Mouse (Mus musculus) stomach, embryonic 15.5 days (tissue): ENCODE data around the gene Nle1. TPM values are rescaled to one million over a fixed set of nuclear protein-coding genes. Genes with fewer than 3 reads are reported as not detected.

Experiments used
- ATAC-seq: fragments of 200-750 bp; cut with Nextera tagmentation; 2 replicates; pipeline ENCODE4 v1.8.0; 2017; ENCODE audit warnings: low read depth, moderate number of reproducible peaks, moderate TSS enrichment; ENCODE audit not compliant: insufficient read depth, low FRiP score
- H3K27ac ChIP-seq: fragments of 300-500 bp; sonication (generic); 2 replicates; pipeline ENCODE4 v1.5.1; 2015; ENCODE audit warnings: mild to moderate bottlenecking, inconsistent platforms
- H3K27me3 ChIP-seq: fragments of 300-500 bp; sonication (generic); replicated peaks from 2 replicates; pipeline ENCODE4 v1.6.1; 2015; ENCODE audit warnings: inconsistent platforms
- H3K36me3 ChIP-seq: fragments of 300-500 bp; sonication (generic); 2 replicates; pipeline ENCODE4 v1.6.1; 2015; ENCODE audit warnings: inconsistent platforms
- H3K4me1 ChIP-seq: fragments of 300-500 bp; sonication (generic); 2 replicates; pipeline ENCODE4 v1.6.1; 2015; ENCODE audit warnings: inconsistent platforms
- H3K4me2 ChIP-seq: fragments of 300-500 bp; sonication (generic); 2 replicates; pipeline ENCODE4 v1.6.1; 2015; ENCODE audit warnings: mild to moderate bottlenecking, inconsistent platforms
- H3K4me3 ChIP-seq: fragments of 300-500 bp; sonication (generic); replicated peaks from 2 replicates; pipeline ENCODE4 v1.5.1; 2015; ENCODE audit warnings: inconsistent platforms
- H3K9ac ChIP-seq: fragments of 300-500 bp; sonication (generic); 2 replicates; pipeline ENCODE4 v1.6.1; 2015; ENCODE audit warnings: inconsistent platforms
- H3K9me3 ChIP-seq: fragments of 300-500 bp; sonication (generic); 2 replicates; pipeline ENCODE4 v1.6.1; 2016; ENCODE audit warnings: inconsistent platforms
- WGBS: fragments of 180-500 bp; shearing (Covaris S2); methylation state at CpG from one replicate; pipeline ENCODE4 v1.1.7; 2015; 5-methylcytosine and 5-hydroxymethylcytosine counted together
- polyA plus RNA-seq: library from polyadenylated mRNA; unstranded; fragments of >200 nt; fragmentation: Nextera tagmentation; extraction: Ambion mirVana; gene quantifications from 2 replicates; pipeline ENCODE4 v1.2.1, GENCODE M21; 2015

Gene Nle1
- 30.7 and 31.1 TPM in 2 replicates for polyA plus RNA-seq

- peak; percentile 52; the same call in 1 of the 2 replicates for ATAC-seq
- Histone ChIP-seq H3K36me3 (peaks cover 26% of the 10 kb centered on the region), H3K9me3 (no peaks in the 10 kb centered on the region), H3K27ac (no peak within 1 kb of the TSS), H3K27me3 (no peaks in the 10 kb centered on the region), H3K4me3 (peak within 1 kb of the TSS; percentile 85), H3K9ac (peak within 1 kb of the TSS; percentile 71), H3K4me2 (peak within 1 kb of the TSS; percentile 87), H3K4me1 (peaks cover 6% of the 10 kb centered on the region; the same call in 1 of the 2 replicates)
- WGBS, result 1% methylated on average over 72 of the region's 73 CpGs
Observed at GRCm38 (mm10) chr11:82907651-82908607, at the start of gene Nle1. Gene Nle1 (minus strand): TSS chr11:82908411.

- 71% methylated on average over 10 of the region's 10 CpGs for WGBS
- no peak for ATAC-seq
- H3K27me3 ChIP-seq, result peaks cover 16% of the 10 kb centered on the region
- no peak overlapping the region for H3K9ac ChIP-seq
- H3K4me2 ChIP-seq, result no peak overlapping the region
- no peaks in the 10 kb centered on the region for H3K36me3 ChIP-seq
- peaks cover 3% of the 10 kb centered on the region; the same call in 1 of the 2 replicates for H3K4me1 ChIP-seq
- no peak overlapping the region for H3K27ac ChIP-seq
- no peak overlapping the region for H3K4me3 ChIP-seq
- H3K9me3 ChIP-seq, result no peaks in the 10 kb centered on the region
Observed at GRCm38 (mm10) chr11:82956925-82957324, 48.7 kb upstream of the Nle1 start.

GRCm38 (mm10) chr11:82954631-82955030, 46.4 kb upstream of the Nle1 start:
- Histone ChIP-seq H3K36me3 (no peaks in the 10 kb centered on the region), H3K4me2 (no peak overlapping the region), H3K27me3 (peaks cover 34% of the 10 kb centered on the region), H3K9ac (no peak overlapping the region), H3K4me1 (peaks cover 13% of the 10 kb centered on the region; the same call in 1 of the 2 replicates), H3K9me3 (no peaks in the 10 kb centered on the region), H3K4me3 (no peak overlapping the region), H3K27ac (no peak overlapping the region)
- 71% methylated on average over 6 of the region's 6 CpGs for WGBS
- ATAC-seq, result no peak

- Histone ChIP-seq H3K36me3 (no peaks in the 10 kb centered on the region), H3K4me2 (peak overlapping the region; percentile 37), H3K9ac (no peak overlapping the region), H3K4me1 (peaks cover 13% of the 10 kb centered on the region; the same call in 1 of the 2 replicates), H3K9me3 (no peaks in the 10 kb centered on the region), H3K4me3 (peak overlapping the region; percentile 14; the same call in 1 of the 2 replicates), H3K27ac (no peak overlapping the region), H3K27me3 (peaks cover 34% of the 10 kb centered on the region)
- ATAC-seq, result no peak
- WGBS, result 52% methylated on average over 9 of the region's 9 CpGs
Observed at GRCm38 (mm10) chr11:82952612-82953542, 44.7 kb upstream of the Nle1 start.

GRCm38 (mm10) chr11:82951865-82952611, 43.8 kb upstream of the Nle1 start:
- Histone ChIP-seq H3K27ac (no peak overlapping the region), H3K9ac (no peak overlapping the region), H3K4me2 (peak overlapping the region; percentile 37), H3K4me3 (peak overlapping the region; percentile 14), H3K36me3 (no peaks in the 10 kb centered on the region), H3K4me1 (peaks cover 13% of the 10 kb centered on the region; the same call in 1 of the 2 replicates), H3K27me3 (peaks cover 34% of the 10 kb centered on the region), H3K9me3 (no peaks in the 10 kb centered on the region)
- WGBS, result 6% methylated on average over 28 of the region's 28 CpGs
- no peak for ATAC-seq

- no peaks in the 10 kb centered on the region for H3K9me3 ChIP-seq
- H3K27me3 ChIP-seq, result peaks cover 34% of the 10 kb centered on the region
- peaks cover 13% of the 10 kb centered on the region; the same call in 1 of the 2 replicates for H3K4me1 ChIP-seq
- no peak within 1 kb of the TSS for H3K9ac ChIP-seq
- no peaks in the 10 kb centered on the region for H3K36me3 ChIP-seq
- peak within 1 kb of the TSS; percentile 37 for H3K4me2 ChIP-seq
- H3K27ac ChIP-seq, result no peak within 1 kb of the TSS
- H3K4me3 ChIP-seq, result peak within 1 kb of the TSS; percentile 14
- ATAC-seq, result no peak
- 7% methylated on average over 10 of the region's 10 CpGs for WGBS
Observed at GRCm38 (mm10) chr11:82950736-82951481, 42.7 kb upstream of the Nle1 start, which contains the start of gene Slfn5. Gene Slfn5 (plus strand): TSS chr11:82951349.

- Histone ChIP-seq H3K9me3 (no peaks in the 10 kb centered on the region), H3K9ac (no peak overlapping the region), H3K27ac (no peak overlapping the region), H3K36me3 (no peaks in the 10 kb centered on the region), H3K27me3 (peaks cover 34% of the 10 kb centered on the region), H3K4me2 (no peak overlapping the region), H3K4me3 (no peak overlapping the region), H3K4me1 (peaks cover 13% of the 10 kb centered on the region; the same call in 1 of the 2 replicates)
- 82% methylated on average over 9 of the region's 9 CpGs for WGBS
- no peak for ATAC-seq
Observed at GRCm38 (mm10) chr11:82949036-82949435, 40.8 kb upstream of the Nle1 start.

GRCm38 (mm10) chr11:82947457-82947856, 39.2 kb upstream of the Nle1 start:
- H3K9ac ChIP-seq, result no peak overlapping the region
- peaks cover 13% of the 10 kb centered on the region; the same call in 1 of the 2 replicates for H3K4me1 ChIP-seq
- WGBS, result 58% methylated on average over 4 of the region's 4 CpGs
- no peaks in the 10 kb centered on the region for H3K9me3 ChIP-seq
- no peak overlapping the region for H3K4me2 ChIP-seq
- ATAC-seq, result no peak
- H3K27me3 ChIP-seq, result peaks cover 27% of the 10 kb centered on the region
- H3K4me3 ChIP-seq, result no peak overlapping the region
- H3K36me3 ChIP-seq, result no peaks in the 10 kb centered on the region
- H3K27ac ChIP-seq, result no peak overlapping the region

GRCm38 (mm10) chr11:82945636-82946035, 37.4 kb upstream of the Nle1 start:
- ATAC-seq, result no peak
- WGBS, result 41% methylated on average over 2 of the region's 2 CpGs
- peaks cover 11% of the 10 kb centered on the region for H3K27me3 ChIP-seq

GRCm38 (mm10) chr11:82943336-82943735, 35.1 kb upstream of the Nle1 start:
- H3K36me3 ChIP-seq, result no peaks in the 10 kb centered on the region
- no peaks in the 10 kb centered on the region for H3K4me1 ChIP-seq
- no peak overlapping the region for H3K4me3 ChIP-seq
- 53% methylated on average over 6 of the region's 6 CpGs for WGBS
- H3K4me2 ChIP-seq, result no peak overlapping the region
- H3K27ac ChIP-seq, result no peak overlapping the region
- ATAC-seq, result no peak
- H3K27me3 ChIP-seq, result 0 out of 2 replicates have a peak, but pooled peaks cover 4% of the 10 kb centered on the region
- H3K9ac ChIP-seq, result no peak overlapping the region
- no peaks in the 10 kb centered on the region for H3K9me3 ChIP-seq

More at GRCm38 (mm10) chr11:82945636-82946035, 37.4 kb upstream of the Nle1 start:
- H3K9me3 ChIP-seq, result no peaks in the 10 kb centered on the region
- H3K36me3 ChIP-seq, result no peaks in the 10 kb centered on the region
- H3K4me2 ChIP-seq, result no peak overlapping the region
- H3K9ac ChIP-seq, result no peak overlapping the region
- no peaks in the 10 kb centered on the region; the same call in 1 of the 2 replicates for H3K4me1 ChIP-seq
- H3K27ac ChIP-seq, result no peak overlapping the region
- H3K4me3 ChIP-seq, result no peak overlapping the region
